Mouse (Mus musculus) limb, embryonic 13.5 days (tissue): ENCODE measurements around the gene Gart. TPM values are rescaled to one million over a fixed set of nuclear protein-coding genes. Genes with fewer than 3 reads are reported as not detected.
A peak's percentile ranks its signal among the peaks of the same experiment; 100 is the strongest.

ENCODE experiments used
- ATAC-seq: fragments of 200-750 bp; cut with Nextera tagmentation; 2 replicates; pipeline ENCODE4 v1.8.0; 2017; ENCODE audit warnings: low read depth, moderate number of reproducible peaks, moderate TSS enrichment; ENCODE audit not compliant: low FRiP score
- H3K27ac ChIP-seq: fragments of 300-500 bp; sonication (generic); 2 replicates; pipeline ENCODE4 v1.5.1; 2015; ENCODE audit warnings: inconsistent platforms, mild to moderate bottlenecking, moderate library complexity
- H3K27me3 ChIP-seq: fragments of 300-500 bp; sonication (generic); 2 replicates; pipeline ENCODE4 v1.6.1; 2015; ENCODE audit warnings: mild to moderate bottlenecking, inconsistent platforms
- H3K36me3 ChIP-seq: fragments of 300-500 bp; sonication (generic); 2 replicates; pipeline ENCODE4 v1.6.1; 2015; ENCODE audit warnings: inconsistent platforms, mild to moderate bottlenecking, moderate library complexity
- H3K4me1 ChIP-seq: fragments of 300-500 bp; sonication (generic); 2 replicates; pipeline ENCODE4 v1.6.1; 2015; ENCODE audit warnings: inconsistent platforms
- H3K4me2 ChIP-seq: fragments of 300-500 bp; sonication (generic); replicated peaks from 2 replicates; pipeline ENCODE4 v1.6.1; 2015; ENCODE audit warnings: inconsistent platforms, mild to moderate bottlenecking, moderate library complexity
- H3K4me3 ChIP-seq: fragments of 300-500 bp; sonication (generic); 2 replicates; pipeline ENCODE4 v1.5.1; 2015; ENCODE audit warnings: moderate library complexity, mild to moderate bottlenecking, inconsistent platforms
- H3K9ac ChIP-seq: fragments of 300-500 bp; sonication (generic); 2 replicates; pipeline ENCODE4 v1.6.1; 2015; ENCODE audit warnings: mild to moderate bottlenecking, inconsistent platforms
- H3K9me3 ChIP-seq: fragments of 300-500 bp; sonication (generic); 2 replicates; pipeline ENCODE4 v1.6.1; 2016; ENCODE audit warnings: inconsistent platforms
- WGBS: fragments of 180-500 bp; shearing (Covaris S2); methylation state at CpG from one replicate; pipeline ENCODE4 v1.1.7; 2015; 5-methylcytosine and 5-hydroxymethylcytosine counted together
- polyA plus RNA-seq: library from polyadenylated mRNA; unstranded; fragments of >200 nt; fragmentation: Nextera tagmentation; extraction: Ambion mirVana; gene quantifications from 2 replicates; pipeline ENCODE4 v1.2.1, GENCODE M21; 2015

The Gart gene
- polyA plus RNA-seq, 1 experiment from 2014 or later = 110 TPM

DNA sequence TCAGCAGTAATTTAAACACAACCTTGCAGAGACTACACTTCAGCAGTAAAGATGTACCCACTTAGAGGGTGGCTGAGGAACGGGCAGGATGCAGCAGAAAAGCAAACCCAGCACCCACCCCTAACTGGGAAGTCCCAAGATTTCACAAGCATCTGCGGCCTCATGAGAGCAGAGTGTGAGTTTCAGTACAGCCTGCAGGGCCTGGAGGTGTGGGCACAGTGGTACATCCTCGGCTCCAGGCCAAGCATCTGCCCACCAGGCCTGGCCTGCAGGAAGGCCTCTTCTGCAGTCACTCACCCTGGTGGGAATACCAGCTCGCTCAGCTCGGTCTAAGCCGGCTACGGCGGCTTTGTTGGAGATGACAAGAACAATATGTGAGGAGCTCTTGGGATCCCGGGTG is 23.7 kb downstream of the Gart start:
- H3K9ac ChIP-seq = no peak overlapping the region
- H3K4me3 ChIP-seq = no peak overlapping the region
- ATAC-seq = no peak
- H3K27me3 ChIP-seq = no peaks in the 10 kb centered on the region
- H3K4me1 ChIP-seq = peaks cover 3% of the 10 kb centered on the region; the same call in 1 of the 2 replicates
- no peak overlapping the region for H3K4me2 ChIP-seq
- no peak overlapping the region for H3K27ac ChIP-seq
- H3K9me3 ChIP-seq = no peaks in the 10 kb centered on the region
- 95% methylated on average over 9 of the region's 9 CpGs for WGBS
- peaks cover 83% of the 10 kb centered on the region for H3K36me3 ChIP-seq

DNA sequence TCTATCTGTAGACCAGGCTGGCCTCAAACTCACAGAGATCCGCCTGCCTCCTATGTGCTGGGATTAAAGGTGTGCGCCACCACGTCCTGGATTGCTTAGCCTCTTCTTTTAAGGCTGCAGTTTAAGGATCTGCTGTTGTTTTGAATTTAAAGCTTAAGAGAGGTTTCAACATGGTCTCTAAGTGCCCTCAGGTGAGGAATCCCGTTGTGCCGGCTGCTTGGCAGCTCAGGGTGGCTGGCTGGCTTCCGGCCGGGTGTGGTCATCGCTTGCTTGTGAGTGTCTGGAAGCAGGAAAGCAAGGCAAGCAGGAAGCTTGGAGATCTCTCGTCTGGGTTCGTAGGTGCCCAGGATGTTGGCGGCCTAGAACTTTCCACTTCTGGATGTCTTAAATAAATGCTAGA is 25.8 kb downstream of the Gart start:
- H3K36me3 ChIP-seq = peaks cover 62% of the 10 kb centered on the region
- WGBS = 89% methylated on average over 11 of the region's 11 CpGs
- H3K27me3 ChIP-seq = no peaks in the 10 kb centered on the region

DNA sequence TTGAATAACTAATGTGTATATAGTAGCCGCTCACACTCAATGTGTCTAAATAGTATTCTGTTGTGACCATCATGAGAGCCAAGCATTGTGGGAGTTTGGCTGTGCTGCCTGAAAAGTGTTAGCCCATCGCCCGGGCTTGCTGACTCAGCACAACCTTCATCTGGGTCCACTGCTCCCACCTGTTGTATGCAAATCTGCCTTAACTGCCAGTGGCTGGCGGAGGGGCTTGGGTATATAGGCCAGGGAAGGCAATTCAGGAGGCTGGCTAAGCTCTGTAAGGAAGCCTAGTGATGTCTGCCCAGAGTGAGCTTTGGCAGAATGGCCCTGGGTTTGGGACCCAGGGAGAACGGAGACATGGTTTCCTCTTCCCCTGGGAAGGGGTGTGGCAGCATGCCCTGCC is 26.6 kb downstream of the Gart start:
- Histone ChIP-seq H3K36me3 (peaks cover 54% of the 10 kb centered on the region), H3K27me3 (no peaks in the 10 kb centered on the region), H3K9ac (no peak overlapping the region), H3K4me1 (peaks cover 5% of the 10 kb centered on the region; the same call in 1 of the 2 replicates), H3K4me3 (no peak overlapping the region), H3K9me3 (no peaks in the 10 kb centered on the region), H3K4me2 (no peak overlapping the region), H3K27ac (no peak overlapping the region)
- ATAC-seq = no peak
- WGBS = 92% methylated on average over 5 of the region's 5 CpGs

More for the DNA sequence above, 25.8 kb downstream of the Gart start:
- ATAC-seq = no peak
- Histone ChIP-seq H3K27ac (no peak overlapping the region), H3K4me3 (no peak overlapping the region), H3K9ac (no peak overlapping the region), H3K4me1 (peaks cover 5% of the 10 kb centered on the region; the same call in 1 of the 2 replicates), H3K4me2 (no peak overlapping the region), H3K9me3 (no peaks in the 10 kb centered on the region)

DNA sequence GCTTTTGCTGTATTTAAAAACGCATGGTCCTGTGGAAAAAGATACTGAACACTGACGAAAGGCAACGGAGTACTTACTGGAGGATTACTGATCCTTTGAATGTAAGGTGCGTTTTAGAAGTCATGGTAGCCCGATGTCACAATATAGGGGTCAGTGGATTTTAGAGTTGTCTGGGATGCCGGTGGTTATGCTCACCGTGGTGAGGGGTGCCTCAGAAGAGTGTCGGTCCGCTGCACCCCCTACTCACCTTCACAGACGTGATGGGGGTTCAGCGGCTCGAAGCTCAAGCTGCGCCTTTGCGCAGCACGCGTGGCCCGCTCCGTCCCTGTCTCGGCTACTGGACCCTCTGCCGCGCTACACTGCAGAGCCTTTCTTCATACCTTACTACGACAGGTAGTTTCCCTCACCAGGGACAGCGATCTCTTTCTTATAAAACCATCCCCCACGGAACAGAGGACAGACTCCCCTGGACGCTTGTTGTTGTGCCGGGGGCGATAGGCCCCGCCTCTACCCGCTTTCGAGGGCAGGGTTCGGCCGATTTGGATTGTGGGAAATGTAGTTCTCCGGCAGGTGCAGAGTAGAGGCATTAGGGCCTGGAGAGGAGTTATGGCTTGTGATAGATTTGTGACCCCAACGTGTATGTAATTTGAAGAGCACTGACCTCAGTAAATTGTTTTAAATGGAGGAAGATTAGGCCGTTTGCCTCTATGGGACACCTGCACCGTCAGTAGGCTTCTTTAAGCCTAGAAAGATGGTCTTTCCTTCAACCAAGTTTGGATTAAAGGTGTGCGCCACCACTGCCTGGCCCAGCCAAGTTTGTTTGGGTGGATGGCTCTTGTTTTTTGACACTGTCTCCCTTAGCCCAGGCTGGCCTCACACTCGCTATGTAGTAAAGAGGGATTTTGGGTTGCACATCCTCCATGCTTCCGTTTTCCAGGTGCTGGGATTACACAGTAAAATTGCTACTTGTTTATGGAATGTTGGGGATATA is 27.9 kb downstream of the Gart start, which contains the start of gene Dnajc28:
Gene Dnajc28, minus strand, starts transcription at position 516 of the 991 bp plus-strand sequence.
- Histone ChIP-seq H3K36me3 (peaks cover 42% of the 10 kb centered on the region), H3K9ac (peak within 1 kb of the TSS; percentile 72), H3K9me3 (no peaks in the 10 kb centered on the region), H3K4me2 (peak within 1 kb of the TSS; percentile 78), H3K4me1 (peaks cover 5% of the 10 kb centered on the region; the same call in 1 of the 2 replicates), H3K27me3 (no peaks in the 10 kb centered on the region), H3K4me3 (peak within 1 kb of the TSS; percentile 71), H3K27ac (no peak within 1 kb of the TSS)
- 11% methylated on average over 39 of the region's 39 CpGs for WGBS
- ATAC-seq = peak; percentile 88

DNA sequence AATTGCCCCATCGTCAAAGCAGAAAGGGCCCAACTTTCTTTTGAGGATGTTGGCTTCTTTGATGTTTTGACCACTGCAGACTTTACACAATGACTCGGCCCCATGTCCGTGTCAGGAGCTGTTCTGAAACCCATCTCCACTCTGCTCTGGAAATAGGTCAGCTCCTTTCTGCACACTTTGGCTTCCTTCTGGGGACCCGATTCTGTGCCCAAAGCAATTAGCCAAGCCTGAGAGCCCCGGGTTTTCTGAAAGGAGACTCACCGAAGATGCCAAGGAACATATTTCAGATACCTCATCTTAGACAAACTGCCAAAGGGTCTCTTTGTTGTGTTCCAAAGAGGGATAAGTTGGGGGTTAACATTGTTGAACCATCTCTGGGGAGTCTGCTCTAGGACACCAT is 32.2 kb downstream of the Gart start:
- no peak for ATAC-seq
- 81% methylated on average over 6 of the region's 6 CpGs for WGBS

DNA sequence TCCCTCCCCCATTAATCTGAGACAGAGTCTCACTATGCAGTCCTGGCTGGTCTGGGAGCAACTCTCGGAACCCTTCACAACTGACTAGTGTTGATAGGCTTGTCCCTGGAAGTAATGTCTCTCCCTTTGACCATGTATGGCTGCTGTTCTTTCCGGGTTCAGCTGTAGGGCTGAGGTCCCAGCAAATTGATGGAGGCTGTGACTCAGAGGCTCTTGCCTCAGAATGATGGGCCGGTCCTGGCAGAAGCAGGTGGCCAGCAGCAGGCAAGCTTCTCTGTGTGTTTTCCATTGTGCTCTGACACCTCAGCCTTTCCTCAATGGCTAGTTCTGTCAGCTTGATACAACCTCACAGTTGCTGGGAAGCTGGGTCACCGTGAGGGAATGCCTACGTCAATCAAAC is 34.2 kb downstream of the Gart start:
- Histone ChIP-seq H3K9ac (no peak overlapping the region), H3K4me2 (no peak overlapping the region), H3K27ac (no peak overlapping the region), H3K9me3 (no peaks in the 10 kb centered on the region), H3K4me1 (no peaks in the 10 kb centered on the region), H3K36me3 (no peaks in the 10 kb centered on the region), H3K27me3 (no peaks in the 10 kb centered on the region), H3K4me3 (no peak overlapping the region)
- ATAC-seq = no peak
- 68% methylated on average over 5 of the region's 5 CpGs for WGBS

More for the DNA sequence above, 32.2 kb downstream of the Gart start:
- H3K4me2 ChIP-seq = no peak overlapping the region
- H3K36me3 ChIP-seq = no peaks in the 10 kb centered on the region
- H3K27ac ChIP-seq = no peak overlapping the region
- no peaks in the 10 kb centered on the region for H3K9me3 ChIP-seq
- no peaks in the 10 kb centered on the region for H3K27me3 ChIP-seq
- H3K4me3 ChIP-seq = no peak overlapping the region
- H3K9ac ChIP-seq = no peak overlapping the region
- peaks cover 5% of the 10 kb centered on the region; the same call in 1 of the 2 replicates for H3K4me1 ChIP-seq

DNA sequence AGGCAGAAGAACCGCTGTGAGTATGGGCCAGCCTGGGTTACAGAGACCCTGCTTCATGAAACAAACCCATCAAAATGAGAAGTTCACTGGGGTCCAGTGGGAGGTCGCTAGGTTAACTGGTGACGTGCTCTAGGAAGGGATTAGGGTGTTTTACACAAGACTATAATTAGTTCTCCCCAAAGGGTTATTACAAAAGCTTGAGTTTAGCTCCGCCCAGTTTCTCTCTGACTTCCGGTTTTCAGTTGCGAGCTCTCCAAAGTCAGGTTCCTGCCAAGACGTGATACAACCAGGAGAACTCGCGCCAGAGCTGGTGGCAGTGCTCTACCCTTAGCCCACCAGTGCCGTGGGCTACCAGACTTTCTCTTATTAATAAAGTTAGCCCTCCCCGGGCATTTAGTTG is 35.5 kb downstream of the Gart start:
- Histone ChIP-seq H3K27me3 (no peaks in the 10 kb centered on the region), H3K9ac (no peak overlapping the region), H3K27ac (no peak overlapping the region), H3K4me3 (no peak overlapping the region), H3K4me2 (no peak overlapping the region), H3K4me1 (no peaks in the 10 kb centered on the region), H3K9me3 (no peaks in the 10 kb centered on the region), H3K36me3 (no peaks in the 10 kb centered on the region)
- no peak for ATAC-seq
- WGBS = 68% methylated on average over 11 of the region's 11 CpGs

DNA sequence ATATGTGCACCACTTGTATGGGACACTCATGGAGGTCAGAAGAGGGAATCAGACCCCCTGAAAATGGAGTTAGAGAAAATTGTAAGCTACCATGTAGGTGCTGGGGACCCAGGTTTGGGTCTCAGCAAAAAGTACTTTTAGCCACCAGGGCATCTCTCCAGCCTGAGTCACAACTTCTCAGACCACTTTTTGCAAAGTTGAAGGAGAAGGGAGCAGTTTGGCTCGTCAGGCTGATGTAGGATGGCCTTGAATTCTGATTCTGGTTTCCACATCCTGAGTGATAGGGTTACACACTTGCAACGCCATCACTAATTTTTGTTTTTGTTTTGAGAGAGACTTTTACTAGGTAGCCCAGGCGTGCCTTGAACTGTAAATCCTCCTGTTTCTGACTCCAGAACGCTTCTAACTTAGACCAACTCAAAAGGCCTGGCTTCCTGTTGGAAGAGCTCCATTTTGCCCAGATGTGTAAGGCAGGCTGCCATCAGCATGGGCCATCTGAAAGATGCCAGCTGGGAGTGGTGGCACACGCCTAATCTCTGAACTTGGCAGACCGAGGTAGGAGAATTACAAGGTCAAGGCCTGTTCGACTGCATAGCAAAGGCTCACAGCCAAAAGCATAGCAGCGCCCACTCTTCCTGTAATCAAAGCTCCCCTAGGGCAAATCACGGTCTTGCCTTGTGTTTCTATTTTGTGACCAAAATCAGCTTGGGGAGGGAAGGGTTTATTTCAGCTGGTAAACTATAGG is 37.1 kb downstream of the Gart start:
- H3K27ac ChIP-seq = no peak overlapping the region
- WGBS = 74% methylated on average over 9 of the region's 9 CpGs
- no peaks in the 10 kb centered on the region for H3K9me3 ChIP-seq
- no peaks in the 10 kb centered on the region for H3K27me3 ChIP-seq
- no peak overlapping the region for H3K4me3 ChIP-seq
- H3K36me3 ChIP-seq = no peaks in the 10 kb centered on the region
- no peak overlapping the region for H3K4me2 ChIP-seq
- H3K4me1 ChIP-seq = no peaks in the 10 kb centered on the region
- no peak overlapping the region for H3K9ac ChIP-seq
- no peak for ATAC-seq

DNA sequence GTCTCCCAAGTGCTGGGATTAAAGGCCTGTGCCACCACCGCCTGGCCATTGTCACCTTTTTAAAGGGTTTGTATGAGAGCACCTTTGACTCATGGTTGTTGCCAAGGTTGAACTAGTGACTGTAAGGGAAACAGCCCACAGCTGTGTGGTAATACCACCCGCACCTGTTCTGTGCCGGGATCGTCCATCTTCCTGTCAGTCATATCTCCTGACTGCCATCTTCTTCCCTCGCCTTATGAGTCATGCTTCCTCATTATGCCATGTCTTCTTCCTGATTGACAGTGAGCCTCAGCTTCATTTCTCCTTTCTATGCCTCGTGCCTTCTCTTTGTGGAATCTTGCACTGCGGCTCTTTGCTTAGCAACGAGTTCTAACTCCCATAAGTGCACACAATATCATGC is 39.8 kb downstream of the Gart start:
- H3K4me3 ChIP-seq = no peak overlapping the region
- H3K4me2 ChIP-seq = no peak overlapping the region
- H3K4me1 ChIP-seq = no peaks in the 10 kb centered on the region
- no peak for ATAC-seq
- H3K9me3 ChIP-seq = no peaks in the 10 kb centered on the region
- no peaks in the 10 kb centered on the region for H3K27me3 ChIP-seq
- 89% methylated on average over 8 of the region's 8 CpGs for WGBS
- H3K36me3 ChIP-seq = no peaks in the 10 kb centered on the region
- H3K27ac ChIP-seq = no peak overlapping the region
- H3K9ac ChIP-seq = no peak overlapping the region

DNA sequence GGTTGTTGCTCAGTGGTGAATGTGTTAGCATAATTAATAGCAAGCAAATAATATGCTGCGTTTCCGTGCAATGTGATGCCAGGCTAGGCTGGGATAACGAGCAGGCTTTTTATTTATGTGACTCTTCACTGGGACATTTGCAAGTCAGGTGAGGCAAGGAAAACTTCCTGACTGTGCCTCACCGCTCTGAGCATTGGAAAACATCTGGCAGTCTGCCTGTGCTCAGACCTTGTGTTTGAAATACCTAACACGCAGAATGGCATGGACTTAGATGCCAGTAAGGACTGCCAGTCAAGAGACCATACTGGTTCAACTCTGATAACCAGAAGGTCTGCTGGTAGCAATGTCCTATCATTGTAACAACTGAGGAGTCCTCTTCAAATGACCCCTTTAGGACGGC is 41.6 kb downstream of the Gart start:
- H3K27me3 ChIP-seq = no peaks in the 10 kb centered on the region
- no peak for ATAC-seq
- H3K4me3 ChIP-seq = no peak overlapping the region
- no peaks in the 10 kb centered on the region for H3K36me3 ChIP-seq
- H3K27ac ChIP-seq = no peak overlapping the region
- 57% methylated on average over 6 of the region's 6 CpGs for WGBS
- no peaks in the 10 kb centered on the region for H3K9me3 ChIP-seq
- H3K4me1 ChIP-seq = peaks cover 6% of the 10 kb centered on the region; the same call in 1 of the 2 replicates
- no peak overlapping the region for H3K4me2 ChIP-seq
- no peak overlapping the region for H3K9ac ChIP-seq

DNA sequence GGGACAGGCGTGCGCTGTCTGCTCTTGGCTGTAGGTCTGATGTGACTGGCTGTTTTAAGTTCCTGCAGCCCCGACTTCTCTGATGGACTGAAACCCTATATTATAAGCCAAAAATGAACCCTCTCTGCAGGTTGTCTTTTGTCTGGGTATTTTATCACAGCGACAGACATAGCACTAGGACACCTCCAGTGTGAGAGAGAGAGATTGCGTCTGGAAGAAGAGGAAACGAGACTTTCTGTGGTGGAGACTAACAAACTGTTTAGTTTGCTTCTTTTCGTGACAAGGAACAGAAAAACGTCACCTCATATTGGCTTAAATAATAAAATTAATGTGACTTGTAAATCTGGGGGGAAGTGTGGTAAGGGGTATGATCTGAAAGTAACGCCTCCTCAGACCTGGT is 45.1 kb downstream of the Gart start:
- Histone ChIP-seq H3K4me2 (no peak overlapping the region), H3K4me3 (no peak overlapping the region), H3K36me3 (no peaks in the 10 kb centered on the region), H3K9me3 (no peaks in the 10 kb centered on the region), H3K27me3 (peaks cover 10% of the 10 kb centered on the region), H3K4me1 (peaks cover 8% of the 10 kb centered on the region), H3K27ac (no peak overlapping the region), H3K9ac (no peak overlapping the region)
- ATAC-seq = no peak
- 28% methylated on average over 9 of the region's 9 CpGs for WGBS

DNA sequence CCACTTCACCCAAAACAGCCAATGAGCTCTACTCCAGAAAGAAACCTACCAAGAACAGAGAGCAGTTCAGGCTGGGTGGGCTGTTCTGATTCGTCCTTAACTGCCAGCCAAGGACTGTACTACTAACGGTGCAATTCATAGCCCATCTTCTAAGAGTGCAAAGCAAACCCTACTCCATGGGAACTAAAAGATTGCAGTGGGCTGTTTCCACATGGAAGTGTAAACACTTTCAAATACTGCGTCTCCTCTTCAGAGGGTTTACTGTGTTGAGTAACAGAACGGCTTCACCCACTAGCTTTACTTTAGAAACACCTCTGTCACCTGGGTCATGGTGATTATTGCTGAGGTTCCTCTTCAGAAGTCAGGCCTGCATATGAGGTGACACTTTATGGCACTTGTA is 45.7 kb downstream of the Gart start:
- Histone ChIP-seq H3K27me3 (peaks cover 10% of the 10 kb centered on the region), H3K27ac (no peak overlapping the region), H3K36me3 (no peaks in the 10 kb centered on the region), H3K4me3 (no peak overlapping the region), H3K9me3 (no peaks in the 10 kb centered on the region), H3K9ac (no peak overlapping the region), H3K4me1 (peaks cover 12% of the 10 kb centered on the region), H3K4me2 (no peak overlapping the region)
- ATAC-seq = no peak
- 37% methylated on average over 4 of the region's 4 CpGs for WGBS
